Comparison of ENCODE assay signal across 7 mouse cellular contexts in the genomic region with DNA sequence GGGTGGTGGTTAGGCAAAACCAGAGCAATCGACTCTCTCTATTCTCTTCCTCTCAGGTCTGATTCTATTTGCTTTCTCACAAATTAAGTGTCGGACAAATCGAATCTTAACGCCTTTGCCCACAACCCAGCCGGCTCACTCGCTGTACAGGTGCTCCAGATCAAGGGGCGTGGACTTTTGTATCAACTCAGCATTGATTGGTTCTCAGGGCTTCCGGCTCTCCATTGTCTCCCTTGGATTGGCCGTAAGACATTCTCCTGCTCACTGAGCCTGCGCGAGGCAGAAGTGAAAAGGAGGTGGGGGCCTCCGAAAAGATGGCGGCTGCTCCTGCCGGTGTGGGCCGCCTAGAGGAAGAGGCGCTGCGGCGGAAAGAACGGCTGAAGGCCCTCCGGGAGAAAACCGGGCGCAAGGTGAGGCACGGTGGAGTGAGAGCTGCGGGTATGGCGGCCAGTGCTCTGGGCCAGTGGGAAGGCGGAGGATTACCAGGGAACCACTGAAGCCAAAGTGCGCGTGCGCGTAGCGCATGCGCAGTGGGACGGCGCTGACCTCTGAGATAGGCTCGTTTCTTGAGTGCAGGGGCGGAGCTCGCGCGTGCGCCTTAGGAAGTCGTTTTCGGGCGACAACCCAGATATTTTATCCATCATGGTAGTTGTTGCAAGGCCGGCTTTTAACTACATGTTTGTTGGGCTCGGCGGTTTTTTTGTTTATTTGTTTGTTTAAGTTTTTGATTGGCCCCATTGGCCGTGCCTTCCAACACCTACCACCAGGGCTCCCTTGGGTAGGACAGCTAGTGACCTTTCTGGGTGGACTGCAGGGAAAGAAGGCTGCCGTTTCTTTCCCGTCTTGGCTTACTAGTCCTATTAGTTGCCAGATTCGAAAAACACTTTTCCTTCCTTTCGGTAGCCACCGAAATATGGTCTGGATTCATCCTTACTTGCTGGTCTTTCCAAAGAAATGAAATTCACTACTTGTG. TPM values are rescaled to one million over a fixed set of nuclear protein-coding genes. Genes with fewer than 3 reads are reported as not detected.
DNase-seq lines count a peak whose midpoint lies in the region; ATAC-seq lines count a peak whose summit lies in the region.

A gene (plus strand): TSS at position 255 of the 973 bp plus-strand sequence.

- H3K9ac ChIP-seq in intestine, embryonic 15.5 days: peak within 1 kb of the TSS; percentile 74

- peak within 1 kb of the TSS; percentile 91 for H3K27ac ChIP-seq in intestine, embryonic 15.5 days
- H3K27ac ChIP-seq in midbrain, embryonic 10.5 days (replicated peaks): peak within 1 kb of the TSS; percentile 98

- WGBS in intestine, embryonic 15.5 days: under 1% methylated on average over 52 of the region's 52 CpGs
- under 1% methylated on average over 52 of the region's 52 CpGs for WGBS in midbrain, embryonic 10.5 days

- peak; percentile 88 for ATAC-seq in intestine, embryonic 15.5 days

- DNase-seq in adrenal gland, adult 2 months: peak; percentile 96
- peak; percentile 95 for DNase-seq in embryo, embryonic 11.5 days (ENCODE audit: low read depth, low spot score)
- DNase-seq in gastrocnemius, postnatal 36 days: peak; percentile 90 to 98
- peak; percentile 96 to 98 for DNase-seq in left cerebral cortex, postnatal 25 days (ENCODE audit: low spot score in 2 of 2)
- DNase-seq in midbrain, embryonic 10.5 days (ENCODE audit: low spot score): peak; percentile 94
- DNase-seq in right cerebral cortex, postnatal 4 days: peak; percentile 93

- H3K36me3 ChIP-seq in intestine, embryonic 15.5 days: no peaks in the 10 kb centered on the region
- H3K36me3 ChIP-seq in midbrain, embryonic 10.5 days: peaks cover 12% of the 10 kb centered on the region

- intact Hi-C loops in gastrocnemius, postnatal 36 days (cut with DNase I): no loop called here
- intact Hi-C loops in left cerebral cortex, postnatal 25 days (cut with DNase I): no loop called here

- H3K9me3 ChIP-seq in intestine, embryonic 15.5 days: no peaks in the 10 kb centered on the region
- H3K9me3 ChIP-seq in midbrain, embryonic 10.5 days (replicated peaks): no peaks in the 10 kb centered on the region

- peak within 1 kb of the TSS; percentile 73 for H3K4me2 ChIP-seq in intestine, embryonic 15.5 days (replicated peaks)

- peak within 1 kb of the TSS; percentile 75 for H3K4me3 ChIP-seq in intestine, embryonic 15.5 days (replicated peaks)
- peak within 1 kb of the TSS; percentile 78 for H3K4me3 ChIP-seq in midbrain, embryonic 10.5 days

- H3K4me1 ChIP-seq in intestine, embryonic 15.5 days (replicated peaks): peaks cover 21% of the 10 kb centered on the region
- peaks cover 57% of the 10 kb centered on the region for H3K4me1 ChIP-seq in midbrain, embryonic 10.5 days

- peaks cover 20% of the 10 kb centered on the region for H3K27me3 ChIP-seq in intestine, embryonic 15.5 days (replicated peaks)
- peaks cover 22% of the 10 kb centered on the region for H3K27me3 ChIP-seq in midbrain, embryonic 10.5 days (ENCODE audit: low read depth, poor library complexity, severe bottlenecking)

RNA-seq across cellular contexts. Expression of the gene that starts here (rescaled TPM):
- 10 to 100 TPM; 51.6 to 71.6 TPM for total RNA-seq in adrenal gland, adult 2 months (2021)
- polyA plus RNA-seq in adrenal gland, adult 2 months (2012; rRNA removed): 38.4 and 45.5 TPM in 2 replicates
- total RNA-seq in gastrocnemius, postnatal 36 days (2021): 10 to 100 TPM; 45.1 to 48.1 TPM
- 162 and 166 TPM in 2 replicates for polyA plus RNA-seq in intestine, embryonic 15.5 days (2015; fragmentation: Nextera tagmentation; extraction: Ambion mirVana)
- 10 to 100 TPM; 47.2 to 55.7 TPM for total RNA-seq in left cerebral cortex, postnatal 25 days (2021)
- 176 and 189 TPM in 2 replicates for polyA plus RNA-seq in midbrain, embryonic 10.5 days (2016; fragmentation: Nextera tagmentation; extraction: Ambion mirVana)

Comparison
In these comparisons a context has a peak if more than half of its experiments do, and no peak if none do; other contexts are left out.
1. Peak in every context shown above with its lines: DNase-seq, ATAC-seq, H3K4me3 ChIP-seq and H3K27ac ChIP-seq.